Mouse (Mus musculus) kidney, embryonic 14.5 days (tissue): Measurements from ENCODE around the gene Cux1. TPM values are rescaled to one million over a fixed set of nuclear protein-coding genes. Genes with fewer than 3 reads are reported as not detected.

ENCODE experiments used
- ATAC-seq: fragments of 200-750 bp; cut with Nextera tagmentation; 2 replicates; pipeline ENCODE4 v1.8.0; 2017; ENCODE audit warnings: moderate number of reproducible peaks, mild to moderate bottlenecking, moderate TSS enrichment, moderate library complexity; ENCODE audit not compliant: low FRiP score, low TSS enrichment
- H3K27ac ChIP-seq: fragments of 300-500 bp; sonication (generic); 2 replicates; pipeline ENCODE4 v1.5.1; 2014; ENCODE audit warnings: low read depth, mild to moderate bottlenecking, low read length, moderate library complexity, mixed read lengths
- H3K27me3 ChIP-seq: fragments of 300-500 bp; sonication (generic); 2 replicates; pipeline ENCODE4 v1.6.1; 2014; ENCODE audit warnings: mild to moderate bottlenecking, low read length; ENCODE audit not compliant: control insufficient read depth, insufficient read depth
- H3K36me3 ChIP-seq: fragments of 300-500 bp; sonication (generic); 2 replicates; pipeline ENCODE4 v1.6.1; 2014; ENCODE audit warnings: low read length, mixed read lengths; ENCODE audit not compliant: control insufficient read depth, insufficient read depth
- H3K4me1 ChIP-seq: fragments of 300-500 bp; sonication (generic); 2 replicates; pipeline ENCODE4 v1.6.1; 2014; ENCODE audit warnings: low read length, mixed read lengths; ENCODE audit not compliant: control insufficient read depth, insufficient read depth
- H3K4me2 ChIP-seq: fragments of 300-500 bp; sonication (generic); replicated peaks from 2 replicates; pipeline ENCODE4 v1.6.1; 2014; ENCODE audit warnings: low read depth, mild to moderate bottlenecking, low read length
- H3K4me3 ChIP-seq: fragments of 300-500 bp; sonication (generic); 2 replicates; pipeline ENCODE4 v1.5.1; 2014; ENCODE audit warnings: mild to moderate bottlenecking, low read length
- H3K9ac ChIP-seq: fragments of 300-500 bp; sonication (generic); 2 replicates; pipeline ENCODE4 v1.6.1; 2014; ENCODE audit warnings: low read depth, mild to moderate bottlenecking, low read length, moderate library complexity
- H3K9me3 ChIP-seq: fragments of 300-500 bp; sonication (generic); 2 replicates; pipeline ENCODE4 v1.6.1; 2016; ENCODE audit warnings: low read length; ENCODE audit not compliant: control insufficient read depth
- WGBS: fragments of 180-500 bp; shearing (Covaris S2); extraction: QIAGEN DNeasy Blood & Tissue Kit; methylation state at CpG from one replicate; pipeline ENCODE4 v1.1.7; 2014; 5-methylcytosine and 5-hydroxymethylcytosine counted together
- polyA plus RNA-seq: library from polyadenylated mRNA; unstranded; fragments of >200 nt; fragmentation: Nextera tagmentation; extraction: Ambion mirVana; gene quantifications from 2 replicates; pipeline ENCODE4 v1.2.1, GENCODE M21; 2014

Cux1 gene
- polyA plus RNA-seq, 1 experiment from 2014 or later: 105 TPM

DNA sequence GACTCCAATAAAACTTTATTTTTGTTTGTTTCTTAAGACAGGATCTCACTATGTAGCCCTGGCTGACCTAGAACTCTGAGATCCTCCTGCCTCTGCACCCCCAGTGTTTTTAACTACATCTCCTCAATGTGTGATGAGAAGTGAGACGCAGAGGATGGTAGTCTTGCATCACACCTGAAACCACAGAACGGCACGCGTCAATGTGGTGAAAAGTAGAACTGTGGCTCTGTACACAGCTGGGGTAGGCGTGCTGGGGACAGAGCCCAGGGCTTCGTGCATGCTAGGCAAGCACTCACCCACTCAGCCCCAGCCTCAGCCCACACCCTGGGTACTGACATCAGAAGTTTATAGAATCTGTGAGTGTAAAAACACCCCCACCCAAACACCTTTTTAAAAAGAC is 107.4 kb downstream of the Cux1 start:
- ATAC-seq: no peak
- H3K27ac ChIP-seq: no peak overlapping the region

DNA sequence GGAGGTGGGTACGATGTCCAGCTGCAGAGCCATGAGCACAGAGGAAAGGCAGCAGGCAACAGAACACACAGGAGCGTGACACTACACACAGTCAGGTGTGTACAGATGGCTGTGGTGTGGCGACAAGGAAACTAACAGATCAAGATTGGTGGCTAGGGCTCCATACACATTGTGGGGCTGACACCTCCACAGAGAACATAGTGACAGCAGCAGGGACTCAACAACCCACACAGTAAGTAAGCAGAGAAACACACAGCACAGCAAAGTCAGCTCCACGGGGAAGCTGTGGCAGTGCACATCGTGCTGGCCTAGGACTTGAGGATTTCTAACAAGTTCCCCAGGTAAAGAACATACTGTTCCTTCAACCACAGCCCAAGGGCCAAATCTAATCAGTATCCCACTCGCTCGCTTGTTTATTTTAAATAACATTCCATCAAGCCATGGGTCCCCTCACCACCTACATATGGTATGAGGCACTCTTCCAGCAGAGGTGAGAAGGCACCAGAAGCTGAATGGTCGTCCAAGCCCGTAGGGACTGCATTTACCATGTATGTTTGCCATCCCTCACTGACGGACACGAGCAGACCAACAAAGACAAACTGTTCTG is 108.3 kb downstream of the Cux1 start:
- H3K9me3 ChIP-seq: no peaks in the 10 kb centered on the region
- WGBS: 77% methylated on average over 11 of the region's 11 CpGs
- no peak overlapping the region for H3K4me3 ChIP-seq
- H3K4me1 ChIP-seq: peaks cover 25% of the 10 kb centered on the region
- H3K4me2 ChIP-seq: no peak overlapping the region
- peak overlapping the region; percentile 51 for H3K27ac ChIP-seq
- H3K36me3 ChIP-seq: no peaks in the 10 kb centered on the region
- no peaks in the 10 kb centered on the region for H3K27me3 ChIP-seq
- no peak for ATAC-seq
- H3K9ac ChIP-seq: no peak overlapping the region

More for the DNA sequence above, 107.4 kb downstream of the Cux1 start:
- no peak overlapping the region for H3K9ac ChIP-seq
- H3K36me3 ChIP-seq: no peaks in the 10 kb centered on the region
- no peak overlapping the region for H3K4me2 ChIP-seq
- peaks cover 33% of the 10 kb centered on the region for H3K4me1 ChIP-seq
- WGBS: 90% methylated on average over 6 of the region's 6 CpGs
- no peaks in the 10 kb centered on the region for H3K9me3 ChIP-seq
- H3K27me3 ChIP-seq: no peaks in the 10 kb centered on the region
- H3K4me3 ChIP-seq: no peak overlapping the region

DNA sequence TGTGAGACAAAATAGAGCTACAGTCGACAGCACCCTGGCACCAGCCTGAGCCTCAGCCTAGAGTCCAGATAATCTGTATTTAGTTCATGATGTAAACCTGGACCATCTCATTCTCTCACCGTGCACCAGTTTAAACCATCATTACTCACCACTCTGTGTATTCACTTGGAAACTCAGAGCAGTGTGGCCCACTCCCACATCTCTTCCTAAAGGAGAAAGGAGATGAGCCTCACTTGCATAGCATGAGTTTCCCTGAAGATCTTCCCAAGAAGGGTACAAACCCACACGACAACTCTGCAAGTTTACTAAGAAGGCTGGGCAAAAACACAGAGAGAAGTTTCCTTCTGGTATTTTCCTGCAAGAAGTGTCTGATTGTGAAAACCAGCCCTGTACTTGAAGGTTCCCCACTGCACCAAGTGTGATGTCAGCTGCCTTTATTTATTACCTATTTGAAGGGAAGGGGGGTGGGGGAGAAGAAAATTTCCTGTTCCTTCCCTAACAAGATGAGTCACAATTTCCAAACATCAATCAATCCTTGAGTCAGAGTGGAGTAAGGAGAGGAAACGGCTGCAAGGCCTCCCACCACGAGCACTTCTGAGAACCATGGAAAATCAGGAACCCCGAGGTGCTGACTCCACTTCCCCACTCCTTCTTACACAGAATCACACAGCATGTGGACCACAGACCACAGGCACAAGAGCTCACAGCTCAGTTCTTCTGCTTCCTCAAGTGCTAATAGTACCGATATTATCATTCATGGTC is 109.0 kb downstream of the Cux1 start:
- Histone ChIP-seq H3K4me3 (no peak overlapping the region), H3K4me2 (no peak overlapping the region), H3K4me1 (peaks cover 28% of the 10 kb centered on the region), H3K9me3 (no peaks in the 10 kb centered on the region), H3K27me3 (no peaks in the 10 kb centered on the region), H3K9ac (no peak overlapping the region), H3K36me3 (no peaks in the 10 kb centered on the region), H3K27ac (peak overlapping the region; percentile 51; the same call in 1 of the 2 replicates)
- ATAC-seq: peak; percentile 74
- WGBS: 29% methylated on average over 7 of the region's 7 CpGs

DNA sequence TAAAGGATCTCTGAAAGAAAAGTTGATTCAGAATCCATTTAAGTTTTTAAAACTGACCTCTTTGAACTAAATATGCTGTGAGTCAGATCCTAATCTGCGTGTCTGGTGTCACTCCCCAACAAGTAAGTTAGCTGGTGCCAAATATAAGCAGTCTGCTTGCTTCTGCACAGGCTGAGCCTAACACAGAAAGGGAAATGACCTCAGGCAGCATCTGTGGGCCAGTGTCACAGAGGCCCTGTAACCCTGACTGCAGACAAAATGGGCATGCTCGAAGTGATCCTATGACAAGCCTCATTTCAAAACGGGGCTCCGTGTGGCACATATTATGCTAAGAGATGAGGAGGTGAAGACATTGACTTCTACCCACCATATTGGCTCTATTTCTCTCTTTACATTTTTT is 110.9 kb downstream of the Cux1 start:
- H3K4me3 ChIP-seq: no peak overlapping the region
- no peaks in the 10 kb centered on the region for H3K27me3 ChIP-seq
- no peak overlapping the region for H3K9ac ChIP-seq
- H3K4me1 ChIP-seq: peaks cover 28% of the 10 kb centered on the region
- no peaks in the 10 kb centered on the region for H3K36me3 ChIP-seq
- 67% methylated on average over 4 of the region's 4 CpGs for WGBS
- no peaks in the 10 kb centered on the region for H3K9me3 ChIP-seq
- H3K4me2 ChIP-seq: no peak overlapping the region
- no peak overlapping the region for H3K27ac ChIP-seq
- ATAC-seq: no peak

DNA sequence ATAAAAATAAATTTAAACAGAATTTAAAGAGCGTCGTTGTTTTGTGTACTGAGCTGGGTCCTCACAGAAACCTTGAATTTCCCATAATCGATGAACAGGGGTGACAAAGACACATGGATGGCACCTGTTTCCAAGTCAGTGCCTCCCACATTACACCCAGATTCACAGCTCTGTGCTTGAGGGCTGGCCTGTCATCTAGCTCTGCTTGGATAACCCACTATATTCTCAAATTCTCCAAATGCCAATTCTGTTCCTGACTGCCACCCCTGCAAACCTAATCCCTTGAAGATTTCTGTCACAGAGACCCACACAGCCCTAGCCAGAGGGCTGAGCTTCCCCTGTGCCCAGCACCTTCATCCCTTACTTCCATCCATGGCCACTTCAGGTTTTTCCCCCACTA is 114.6 kb downstream of the Cux1 start:
- Histone ChIP-seq H3K36me3 (no peaks in the 10 kb centered on the region), H3K4me2 (no peak overlapping the region), H3K9me3 (no peaks in the 10 kb centered on the region), H3K4me3 (no peak overlapping the region), H3K9ac (no peak overlapping the region), H3K4me1 (peaks cover 4% of the 10 kb centered on the region), H3K27me3 (no peaks in the 10 kb centered on the region), H3K27ac (no peak overlapping the region)
- no peak for ATAC-seq
- 86% methylated on average over 3 of the region's 3 CpGs for WGBS

DNA sequence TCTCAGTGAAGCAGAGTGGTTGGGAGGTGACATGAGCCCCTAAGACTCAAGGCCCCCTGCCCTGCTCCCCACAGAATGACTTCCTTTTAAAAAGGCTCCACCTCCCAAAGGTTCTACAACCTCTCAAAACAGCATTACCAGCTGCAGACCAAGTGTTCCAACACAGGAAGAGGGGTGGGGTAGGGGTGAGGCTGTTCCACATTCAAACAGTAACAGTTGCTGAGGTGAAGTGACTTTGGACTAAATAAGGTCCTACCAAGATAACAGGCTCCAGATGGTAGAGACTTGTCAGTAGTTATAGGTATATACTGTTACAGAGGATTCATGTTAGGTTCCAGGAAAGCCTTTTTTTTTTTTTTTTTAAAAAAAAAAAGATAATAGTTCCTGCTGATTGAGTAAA is 117.5 kb downstream of the Cux1 start:
- Histone ChIP-seq H3K4me3 (no peak overlapping the region), H3K27me3 (no peaks in the 10 kb centered on the region), H3K4me2 (no peak overlapping the region), H3K4me1 (peaks cover 3% of the 10 kb centered on the region; the same call in 1 of the 2 replicates), H3K9me3 (no peaks in the 10 kb centered on the region), H3K9ac (no peak overlapping the region), H3K27ac (no peak overlapping the region), H3K36me3 (no peaks in the 10 kb centered on the region)
- no peak for ATAC-seq

DNA sequence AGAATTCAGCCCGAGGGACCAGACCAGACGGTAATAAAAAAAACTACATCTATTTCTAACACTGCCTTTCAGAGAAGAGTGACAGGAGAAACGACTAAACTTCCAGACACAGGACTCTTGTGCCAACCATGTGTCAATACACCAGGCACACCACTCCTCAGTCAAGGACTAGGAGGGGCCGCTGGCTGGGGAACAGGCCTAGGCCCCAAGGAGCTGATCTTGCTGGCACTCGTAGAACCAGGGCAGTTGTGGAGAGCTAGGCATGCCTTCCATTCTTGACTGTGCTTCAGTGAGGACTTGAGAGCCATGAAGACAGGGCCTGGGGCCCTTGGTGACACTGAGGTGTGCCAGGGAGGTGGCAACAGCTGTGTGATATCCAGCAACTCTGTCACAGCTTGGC is 121.3 kb downstream of the Cux1 start:
- H3K27me3 ChIP-seq: no peaks in the 10 kb centered on the region
- no peaks in the 10 kb centered on the region for H3K36me3 ChIP-seq
- no peak for ATAC-seq
- H3K9ac ChIP-seq: no peak overlapping the region
- no peaks in the 10 kb centered on the region for H3K9me3 ChIP-seq
- WGBS: 81% methylated on average over 5 of the region's 5 CpGs
- no peak overlapping the region for H3K27ac ChIP-seq
- peaks cover 8% of the 10 kb centered on the region for H3K4me1 ChIP-seq
- no peak overlapping the region for H3K4me2 ChIP-seq
- no peak overlapping the region for H3K4me3 ChIP-seq

DNA sequence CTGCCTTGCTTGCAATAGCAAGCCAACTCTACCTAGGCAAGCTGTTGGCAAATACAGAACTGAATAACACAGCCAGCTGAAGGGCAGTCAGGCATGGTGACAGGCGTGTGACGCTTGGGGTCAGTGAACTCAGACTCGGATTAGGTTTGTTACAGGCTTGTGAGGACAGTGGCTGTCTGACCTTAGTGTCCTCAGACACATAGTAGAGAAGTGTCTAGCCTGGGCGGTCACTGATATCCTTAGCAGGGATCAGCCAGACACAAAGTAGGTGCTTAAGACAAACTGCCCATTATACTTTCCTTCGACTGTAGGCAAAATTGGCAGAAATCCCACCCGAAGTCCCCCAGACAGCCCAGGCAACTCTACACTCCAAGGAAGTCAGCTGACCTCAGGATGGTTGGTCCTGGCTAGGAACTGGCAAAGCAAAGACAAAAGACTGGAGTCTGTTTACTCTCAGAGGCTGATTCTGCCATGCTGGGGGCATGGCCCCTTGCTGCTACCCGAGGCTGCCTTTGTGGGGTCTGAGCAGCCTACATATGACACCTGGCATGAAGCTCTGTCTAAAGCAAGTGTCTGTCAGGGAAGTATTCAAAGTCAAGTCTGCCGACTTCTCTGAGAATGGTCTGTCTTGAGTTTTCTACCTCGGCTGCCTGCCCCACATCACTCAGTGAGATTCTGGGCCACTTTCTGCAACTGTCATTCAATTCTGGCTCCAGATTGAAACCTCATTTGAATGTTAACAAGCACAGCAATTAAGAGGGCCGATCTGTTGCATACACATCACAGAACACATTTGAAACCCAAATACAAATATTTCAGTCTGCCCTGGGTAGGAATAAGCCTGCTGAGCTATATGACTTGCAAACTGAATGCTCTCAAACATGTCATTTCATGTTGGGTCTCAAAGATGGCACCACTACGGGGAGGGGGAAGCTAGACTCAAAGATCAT is 124.8 kb downstream of the Cux1 start:
- 56% methylated on average over 11 of the region's 11 CpGs for WGBS
- ATAC-seq: no peak
- Histone ChIP-seq H3K36me3 (no peaks in the 10 kb centered on the region), H3K27me3 (no peaks in the 10 kb centered on the region), H3K27ac (no peak overlapping the region), H3K4me2 (no peak overlapping the region), H3K4me3 (no peak overlapping the region), H3K9ac (no peak overlapping the region), H3K4me1 (peaks cover 8% of the 10 kb centered on the region), H3K9me3 (no peaks in the 10 kb centered on the region)
